Mouse (Mus musculus) midbrain, embryonic 10.5 days (tissue): Measurements from ENCODE around the gene Gabpb2. TPM values are rescaled to one million over a fixed set of nuclear protein-coding genes. Genes with fewer than 3 reads are reported as not detected.

ENCODE experiments used
- DNase-seq: peaks from one replicate; pipeline ENCODE4 v3.0.0-alpha.2; 2017; ENCODE audit warnings: low spot score
- H3K27ac ChIP-seq: fragments of 300-500 bp; sonication (generic); replicated peaks from 2 replicates; pipeline ENCODE4 v1.5.1; 2016; ENCODE audit warnings: mild to moderate bottlenecking
- H3K27me3 ChIP-seq: fragments of 300-500 bp; sonication (generic); 2 replicates; pipeline ENCODE4 v1.6.1; 2016; ENCODE audit warnings: low read depth, mild to moderate bottlenecking; ENCODE audit not compliant: poor library complexity, severe bottlenecking
- H3K36me3 ChIP-seq: fragments of 300-500 bp; sonication (generic); 2 replicates; pipeline ENCODE4 v1.6.1; 2016; ENCODE audit warnings: mild to moderate bottlenecking, moderate library complexity
- H3K4me1 ChIP-seq: fragments of 300-500 bp; sonication (generic); 2 replicates; pipeline ENCODE4 v1.6.1; 2016
- H3K4me3 ChIP-seq: fragments of 300-500 bp; sonication (generic); 2 replicates; pipeline ENCODE4 v1.5.1; 2016; ENCODE audit warnings: mild to moderate bottlenecking, moderate library complexity
- H3K9me3 ChIP-seq: fragments of 300-500 bp; sonication (generic); replicated peaks from 2 replicates; pipeline ENCODE4 v1.6.1; 2016; ENCODE audit warnings: mild to moderate bottlenecking
- WGBS: fragments of 180-500 bp; shearing (Covaris S2); methylation state at CpG from one replicate; pipeline ENCODE4 v1.1.7; 2016; 5-methylcytosine and 5-hydroxymethylcytosine counted together
- polyA plus RNA-seq: library from polyadenylated mRNA; unstranded; fragments of >200 nt; fragmentation: Nextera tagmentation; extraction: Ambion mirVana; gene quantifications from 2 replicates; pipeline ENCODE4 v1.2.1, GENCODE M21; 2016

Gabpb2 gene
- polyA plus RNA-seq, 1 experiment from 2014 or later: 10.6 TPM

DNA sequence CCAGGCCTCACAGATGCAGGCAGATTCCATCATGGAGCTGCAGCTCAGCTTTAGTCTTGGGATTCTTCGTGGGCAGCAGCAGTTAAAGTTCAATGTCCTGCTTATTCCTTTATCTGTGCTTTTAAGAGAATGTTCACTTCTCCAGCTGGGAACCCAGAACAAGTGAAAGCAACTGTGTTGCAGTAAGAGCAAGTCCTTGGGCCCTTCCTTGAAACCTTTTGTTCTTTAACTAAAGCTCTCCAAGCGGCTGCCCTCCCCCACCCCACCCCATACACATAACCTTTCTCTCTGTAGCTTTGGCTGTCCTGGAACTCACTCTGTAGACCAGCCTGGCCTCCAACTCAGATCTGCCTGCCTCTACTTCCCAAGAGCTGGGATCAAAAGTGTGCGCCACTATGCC lies 41.2 kb downstream of the Gabpb2 start:
- Histone ChIP-seq H3K4me3 (no peak overlapping the region), H3K27ac (no peak overlapping the region), H3K27me3 (peaks cover 32% of the 10 kb centered on the region), H3K36me3 (peaks cover 21% of the 10 kb centered on the region), H3K4me1 (peaks cover 23% of the 10 kb centered on the region), H3K9me3 (0 out of 2 replicates have a peak, but pooled peaks cover 5% of the 10 kb centered on the region)
- 62% methylated on average over 3 of the region's 3 CpGs for WGBS
- no peak for DNase-seq

DNA sequence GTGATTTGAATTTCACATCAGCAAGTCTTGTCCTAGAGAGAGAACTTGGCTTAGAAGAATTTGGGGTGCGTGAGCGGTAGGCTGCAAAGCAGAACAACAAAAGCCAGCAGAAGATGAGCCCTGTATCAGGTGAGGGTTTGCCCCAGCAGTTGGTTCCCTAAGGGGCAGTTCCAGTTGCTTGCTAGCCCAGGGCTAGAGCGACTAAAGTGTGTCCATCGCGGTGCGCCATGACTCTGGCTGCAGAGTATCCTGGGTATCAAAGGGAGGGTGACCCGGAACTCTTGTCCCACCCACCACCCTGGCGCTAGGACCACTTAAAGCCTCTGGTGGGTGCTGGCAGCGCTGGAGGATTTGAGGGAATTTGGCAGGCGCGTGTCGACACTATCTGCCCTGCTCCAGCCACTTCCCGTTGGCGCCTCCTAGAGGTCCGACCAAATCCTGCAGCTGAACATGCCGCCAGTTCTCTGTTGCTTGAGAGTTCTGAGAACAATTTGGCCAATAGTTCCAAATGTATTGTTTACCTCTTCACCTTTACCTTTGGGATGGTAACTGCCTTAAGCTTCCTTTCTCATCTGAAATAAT lies 43.6 kb downstream of the Gabpb2 start:
- WGBS: under 1% methylated on average over 16 of the region's 16 CpGs
- Histone ChIP-seq H3K27me3 (peaks cover 56% of the 10 kb centered on the region), H3K36me3 (peaks cover 45% of the 10 kb centered on the region), H3K9me3 (0 out of 2 replicates have a peak, but pooled peaks cover 5% of the 10 kb centered on the region), H3K4me3 (peak overlapping the region; percentile 49), H3K4me1 (peaks cover 23% of the 10 kb centered on the region), H3K27ac (no peak overlapping the region)
- DNase-seq: peak; percentile 84

GRCm38 (mm10) chr3:95173256-95173949 lies 44.3 kb downstream of the Gabpb2 start:
- H3K27ac ChIP-seq: peak overlapping the region; percentile 46; the same call in 1 of the 2 replicates
- 0 out of 2 replicates have a peak, but pooled peaks cover 5% of the 10 kb centered on the region for H3K9me3 ChIP-seq
- peaks cover 23% of the 10 kb centered on the region for H3K4me1 ChIP-seq
- peaks cover 52% of the 10 kb centered on the region for H3K36me3 ChIP-seq
- peak; percentile 44 for DNase-seq
- 2% methylated on average over 58 of the region's 58 CpGs for WGBS
- peak overlapping the region; percentile 49 for H3K4me3 ChIP-seq
- peaks cover 63% of the 10 kb centered on the region for H3K27me3 ChIP-seq

DNA sequence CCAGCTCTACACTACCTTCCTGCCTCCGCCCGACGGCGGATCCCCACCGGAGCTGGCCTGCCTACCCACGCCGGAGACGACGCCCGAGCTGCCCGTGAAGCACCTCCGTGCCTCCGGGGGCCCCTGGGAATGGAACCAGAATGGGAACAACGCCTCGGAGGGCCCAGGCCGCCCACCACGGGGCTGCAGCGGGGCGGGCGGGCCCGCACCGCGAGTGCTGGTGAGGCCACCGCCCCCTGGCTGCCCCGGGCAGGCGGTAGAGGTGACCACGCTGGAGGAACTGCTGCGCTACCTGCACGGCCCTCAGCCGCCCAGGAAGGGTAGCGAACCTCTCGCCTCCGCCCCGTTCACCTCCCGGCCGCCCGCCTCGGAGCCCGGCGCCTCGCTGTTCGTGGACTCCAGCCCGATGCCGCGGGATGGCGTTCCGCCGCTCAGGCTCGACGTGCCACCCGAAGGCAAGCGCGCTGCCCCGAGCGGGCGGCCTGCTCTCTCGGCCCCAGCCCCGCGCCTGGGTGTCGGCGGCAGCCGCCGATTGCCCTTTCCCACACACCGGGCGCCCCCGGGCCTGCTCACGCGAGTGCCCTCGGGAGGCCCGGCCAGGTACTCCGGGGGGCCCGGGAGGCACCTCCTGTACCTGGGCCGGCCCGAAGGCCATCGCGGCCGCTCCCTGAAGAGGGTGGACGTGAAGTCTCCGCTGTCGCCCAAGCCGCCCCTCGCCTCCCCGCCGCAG lies 45.0 kb downstream of the Gabpb2 start:
- WGBS: 12% methylated on average over 84 of the region's 84 CpGs
- Histone ChIP-seq H3K9me3 (0 out of 2 replicates have a peak, but pooled peaks cover 5% of the 10 kb centered on the region), H3K27ac (no peak overlapping the region), H3K4me1 (peaks cover 23% of the 10 kb centered on the region), H3K4me3 (peak overlapping the region; percentile 49), H3K27me3 (peaks cover 68% of the 10 kb centered on the region), H3K36me3 (peaks cover 59% of the 10 kb centered on the region)
- DNase-seq: peak; percentile 27

GRCm38 (mm10) chr3:95171105-95171504 lies 46.6 kb downstream of the Gabpb2 start:
- Histone ChIP-seq H3K27ac (no peak overlapping the region), H3K9me3 (0 out of 2 replicates have a peak, but pooled peaks cover 5% of the 10 kb centered on the region), H3K4me1 (peaks cover 23% of the 10 kb centered on the region), H3K27me3 (peaks cover 68% of the 10 kb centered on the region), H3K36me3 (peaks cover 75% of the 10 kb centered on the region), H3K4me3 (no peak overlapping the region)
- DNase-seq: no peak
- 93% methylated on average over 6 of the region's 6 CpGs for WGBS

DNA sequence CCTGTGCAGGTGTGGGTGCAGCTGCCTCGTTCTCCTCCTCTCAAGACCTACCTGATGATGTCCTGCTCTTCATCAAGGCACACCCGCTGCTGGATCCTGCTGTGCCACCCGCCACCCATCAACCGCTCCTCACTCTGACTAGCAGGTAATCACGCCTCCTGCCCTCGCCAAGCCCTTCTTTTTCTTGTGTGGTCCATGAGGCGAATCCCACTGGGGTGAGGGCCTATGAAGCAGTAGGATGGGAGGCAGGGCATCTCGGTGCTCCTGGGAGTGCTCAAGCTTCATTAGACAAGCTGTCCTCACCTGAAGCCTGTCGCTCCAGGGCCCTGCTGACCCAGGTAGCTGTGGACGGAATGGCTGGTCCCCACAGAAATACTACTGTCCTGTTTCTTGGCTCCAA lies 47.7 kb downstream of the Gabpb2 start:
- Histone ChIP-seq H3K36me3 (peaks cover 86% of the 10 kb centered on the region), H3K4me3 (no peak overlapping the region), H3K27ac (no peak overlapping the region), H3K27me3 (peaks cover 68% of the 10 kb centered on the region), H3K9me3 (0 out of 2 replicates have a peak, but pooled peaks cover 5% of the 10 kb centered on the region), H3K4me1 (peaks cover 23% of the 10 kb centered on the region)
- no peak for DNase-seq
- 86% methylated on average over 10 of the region's 10 CpGs for WGBS

GRCm38 (mm10) chr3:95164840-95165239 lies 52.9 kb downstream of the Gabpb2 start:
- Histone ChIP-seq H3K4me1 (peaks cover 42% of the 10 kb centered on the region), H3K27me3 (peaks cover 41% of the 10 kb centered on the region), H3K36me3 (peaks cover 59% of the 10 kb centered on the region), H3K9me3 (no peaks in the 10 kb centered on the region), H3K27ac (no peak overlapping the region), H3K4me3 (no peak overlapping the region)
- WGBS: 78% methylated on average over 5 of the region's 5 CpGs
- no peak for DNase-seq

DNA sequence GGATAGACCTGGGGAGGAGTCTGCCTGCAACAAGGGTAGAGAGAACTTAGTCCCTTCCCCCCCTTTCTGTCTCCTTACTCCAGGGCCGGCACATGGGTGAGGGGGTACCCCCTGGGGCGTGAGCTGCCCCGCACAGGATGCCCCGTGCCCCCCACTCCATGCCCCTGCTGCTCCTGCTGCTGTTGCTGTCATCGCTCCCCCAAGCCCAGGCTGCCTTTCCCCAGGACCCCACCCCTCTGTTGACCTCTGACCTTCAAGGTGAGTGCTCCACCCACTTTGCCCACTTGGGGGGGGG lies 53.5 kb downstream of the Gabpb2 start:
- peaks cover 41% of the 10 kb centered on the region for H3K27me3 ChIP-seq
- no peaks in the 10 kb centered on the region for H3K9me3 ChIP-seq
- no peak for DNase-seq
- 75% methylated on average over 5 of the region's 5 CpGs for WGBS
- peaks cover 53% of the 10 kb centered on the region for H3K36me3 ChIP-seq
- no peak overlapping the region for H3K4me3 ChIP-seq
- H3K27ac ChIP-seq: no peak overlapping the region
- peaks cover 48% of the 10 kb centered on the region for H3K4me1 ChIP-seq

DNA sequence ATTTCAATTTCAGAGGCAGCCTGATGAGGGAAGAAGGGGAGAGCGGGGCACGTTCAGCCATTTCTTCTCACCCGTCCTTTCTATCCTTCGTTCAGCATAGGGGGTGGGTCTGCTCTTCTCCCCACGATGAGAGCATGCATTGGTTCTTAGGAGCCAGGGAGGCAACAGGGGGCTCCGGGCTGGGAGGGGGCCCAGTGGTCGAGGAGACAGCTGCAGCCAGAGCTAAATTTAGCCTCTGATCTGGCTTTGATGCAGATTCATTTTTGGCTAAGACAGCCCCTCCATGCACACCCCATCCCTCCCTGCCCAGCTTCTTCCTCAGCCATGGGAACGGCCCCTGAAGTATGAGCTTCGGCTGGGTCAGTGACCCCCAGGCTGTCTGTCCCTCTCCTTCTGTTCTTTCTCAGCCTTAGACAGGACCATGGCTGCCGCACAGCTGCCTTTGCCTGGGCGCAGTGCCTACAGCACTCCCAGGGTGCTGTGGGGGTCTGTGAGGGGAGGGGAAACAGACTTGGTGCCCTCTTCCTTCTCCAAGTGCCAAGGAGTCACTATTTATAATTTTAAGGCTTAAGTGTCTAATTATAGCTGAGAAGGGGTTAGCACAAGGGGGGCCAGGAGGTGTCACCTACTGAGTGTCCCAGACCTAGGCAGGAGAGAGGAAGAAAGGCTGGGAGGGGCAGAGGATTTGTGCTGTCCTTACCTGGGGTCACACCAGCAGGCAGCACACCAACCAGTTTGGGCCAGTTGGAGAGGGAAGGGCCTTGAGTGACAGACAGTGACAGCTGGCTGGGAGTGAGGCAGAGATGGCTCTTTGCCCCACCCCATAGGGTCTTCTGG lies 54.1 kb downstream of the Gabpb2 start:
- H3K9me3 ChIP-seq: no peaks in the 10 kb centered on the region
- H3K4me3 ChIP-seq: peak overlapping the region; percentile 84; the same call in 1 of the 2 replicates
- H3K27ac ChIP-seq: no peak overlapping the region; the same call in 1 of the 2 replicates
- peaks cover 47% of the 10 kb centered on the region for H3K36me3 ChIP-seq
- peaks cover 50% of the 10 kb centered on the region for H3K4me1 ChIP-seq
- 72% methylated on average over 11 of the region's 11 CpGs for WGBS
- H3K27me3 ChIP-seq: peaks cover 41% of the 10 kb centered on the region
- no peak for DNase-seq

DNA sequence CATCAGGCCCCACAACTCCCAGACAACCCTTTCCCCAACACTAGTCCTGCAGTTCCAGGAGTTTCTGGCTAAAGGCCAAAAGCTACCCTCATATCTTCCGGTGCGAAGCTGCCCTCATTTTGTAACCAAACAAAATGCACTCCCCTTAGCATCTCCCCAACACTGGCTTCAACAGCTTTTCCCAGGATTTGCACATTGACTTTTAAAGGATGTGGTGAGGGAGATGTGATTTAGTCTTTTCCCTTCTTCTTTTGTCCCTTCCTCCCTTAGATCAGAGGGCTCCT lies 55.4 kb downstream of the Gabpb2 start:
- H3K36me3 ChIP-seq: peaks cover 34% of the 10 kb centered on the region
- DNase-seq: no peak
- H3K27ac ChIP-seq: peak overlapping the region; percentile 89; the same call in 1 of the 2 replicates
- peak overlapping the region; percentile 84 for H3K4me3 ChIP-seq
- H3K9me3 ChIP-seq: no peaks in the 10 kb centered on the region
- 39% methylated on average over 2 of the region's 2 CpGs for WGBS
- peaks cover 44% of the 10 kb centered on the region for H3K27me3 ChIP-seq
- peaks cover 50% of the 10 kb centered on the region for H3K4me1 ChIP-seq

DNA sequence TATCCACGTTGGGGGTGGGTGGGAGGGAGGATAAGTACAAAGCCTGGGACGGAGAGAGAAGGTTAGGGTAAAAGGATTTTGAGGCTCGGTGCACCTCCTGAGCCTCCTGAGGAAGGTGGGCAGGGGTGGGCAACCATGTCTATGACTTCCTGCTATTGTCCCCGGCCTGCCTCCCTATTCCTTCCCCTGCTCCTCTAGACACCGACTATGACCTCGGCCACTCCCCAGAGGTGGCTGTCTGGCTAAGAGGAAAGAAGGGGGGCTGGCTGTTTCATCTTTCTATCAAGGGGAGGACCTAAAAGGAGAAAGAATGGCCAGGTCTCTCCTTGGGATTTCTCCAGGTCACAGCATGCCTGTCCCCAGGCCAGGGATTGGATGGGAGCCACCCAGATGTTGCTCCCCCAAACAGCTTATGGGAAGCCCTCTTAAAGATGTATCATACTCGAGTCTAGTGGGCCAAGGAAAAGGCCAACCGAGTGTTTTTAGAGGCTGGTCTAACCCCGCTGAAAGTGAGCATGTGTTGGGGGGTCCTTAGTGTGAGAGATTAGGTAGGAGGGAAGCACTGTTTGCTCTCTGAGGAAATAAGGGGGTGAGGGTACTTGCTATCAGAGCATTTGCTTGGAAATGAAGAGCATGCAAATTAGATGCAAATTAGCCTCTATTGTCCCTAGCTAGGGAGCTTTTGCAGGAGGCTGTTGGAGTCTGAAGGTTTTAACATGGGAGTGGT lies 55.9 kb downstream of the Gabpb2 start:
- H3K27me3 ChIP-seq: peaks cover 44% of the 10 kb centered on the region
- H3K27ac ChIP-seq: peak overlapping the region; percentile 89
- WGBS: 7% methylated on average over 9 of the region's 9 CpGs
- no peak for DNase-seq
- H3K4me3 ChIP-seq: peak overlapping the region; percentile 84
- peaks cover 29% of the 10 kb centered on the region for H3K36me3 ChIP-seq
- H3K4me1 ChIP-seq: peaks cover 50% of the 10 kb centered on the region
- no peaks in the 10 kb centered on the region for H3K9me3 ChIP-seq

GRCm38 (mm10) chr3:95161041-95161551 lies 56.6 kb downstream of the Gabpb2 start:
- peak; percentile 50 for DNase-seq
- under 1% methylated on average over 30 of the region's 30 CpGs for WGBS
- peaks cover 44% of the 10 kb centered on the region for H3K27me3 ChIP-seq
- H3K27ac ChIP-seq: peak overlapping the region; percentile 89
- peaks cover 50% of the 10 kb centered on the region for H3K4me1 ChIP-seq
- H3K9me3 ChIP-seq: no peaks in the 10 kb centered on the region
- H3K4me3 ChIP-seq: peak overlapping the region; percentile 84
- peaks cover 22% of the 10 kb centered on the region for H3K36me3 ChIP-seq
